Mouse (Mus musculus) Muller cell, postnatal 12 days (primary cell): ENCODE measurements at regions not wholly inside any gene's neighbourhood (a gene's known extent, or its start where the extent isn't known, plus 50 kb on each side); places are given as distances from the start of the nearest gene placed in this dataset.

Experiments used
- DNase-seq: peaks from one replicate; pipeline ENCODE4 v3.0.0-alpha.2; 2015; ENCODE audit errors: inconsistent ontology term

DNA sequence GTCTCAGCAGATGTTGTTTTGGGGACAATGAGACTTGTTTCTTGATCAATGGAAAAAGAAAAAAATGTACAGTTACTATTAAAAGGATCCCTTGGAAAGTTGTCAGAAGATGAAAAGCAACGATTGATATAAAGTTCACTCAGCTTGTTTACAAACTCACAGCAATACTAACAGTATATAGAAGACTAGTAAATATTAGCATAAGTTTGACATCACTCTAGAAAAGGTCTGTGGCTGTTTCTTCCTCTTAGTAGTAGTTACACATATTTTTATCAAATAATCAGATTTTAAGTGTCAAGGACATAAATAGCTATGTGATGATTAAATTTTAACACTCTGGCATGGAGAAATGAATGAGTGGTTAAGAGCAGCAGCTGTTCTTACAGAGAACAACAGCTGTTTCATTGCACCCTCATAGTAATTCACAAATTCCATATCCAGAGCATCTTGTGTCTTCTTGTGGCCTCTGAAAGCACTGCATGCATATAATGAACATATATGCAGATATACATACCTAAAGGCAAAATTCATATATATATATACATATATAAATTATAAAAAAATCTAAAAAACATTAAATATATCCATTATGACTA lies 179.1 kb upstream of the Pcdh10 start:
- no peak for DNase-seq

GRCm38 (mm10) chr3:45204392-45205043 lies 173.7 kb upstream of the Pcdh10 start:
- DNase-seq = no peak

DNA sequence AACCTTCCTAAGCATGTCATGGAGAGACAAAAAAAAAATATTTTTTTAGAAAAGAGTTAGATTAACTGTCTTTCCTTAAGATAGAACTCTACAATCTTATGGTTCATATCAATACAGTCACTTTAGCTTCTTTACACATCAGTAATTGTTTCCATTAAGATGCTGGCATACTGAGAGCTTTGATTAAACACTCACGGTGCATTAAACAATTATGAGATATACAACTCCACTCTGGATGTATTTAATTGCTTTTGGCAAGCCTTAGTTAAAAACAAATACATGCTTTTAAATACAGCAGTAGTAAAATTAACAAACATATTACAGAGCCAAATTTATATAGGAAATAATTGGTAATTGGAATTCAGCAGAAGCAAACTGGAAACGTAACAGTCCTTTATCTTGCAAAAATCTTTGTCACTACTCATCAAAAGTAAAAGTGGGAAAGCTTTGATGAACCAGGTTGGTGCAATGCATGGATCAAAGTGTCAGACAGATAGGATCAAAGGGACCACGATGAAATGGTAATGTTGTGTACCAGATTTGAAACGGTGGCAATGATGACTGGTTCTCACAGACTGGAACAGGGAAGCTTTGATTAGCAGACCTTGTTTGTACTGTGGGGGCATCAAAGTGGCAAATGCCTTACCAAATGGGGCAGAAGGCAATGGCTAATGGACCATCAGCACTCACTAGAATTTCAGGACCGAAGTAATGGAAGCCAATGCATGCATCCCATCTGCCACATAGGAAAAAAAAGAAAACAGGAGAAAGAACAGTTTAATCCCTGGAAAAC lies 146.4 kb upstream of the Pcdh10 start:
- DNase-seq = peak; percentile 24

DNA sequence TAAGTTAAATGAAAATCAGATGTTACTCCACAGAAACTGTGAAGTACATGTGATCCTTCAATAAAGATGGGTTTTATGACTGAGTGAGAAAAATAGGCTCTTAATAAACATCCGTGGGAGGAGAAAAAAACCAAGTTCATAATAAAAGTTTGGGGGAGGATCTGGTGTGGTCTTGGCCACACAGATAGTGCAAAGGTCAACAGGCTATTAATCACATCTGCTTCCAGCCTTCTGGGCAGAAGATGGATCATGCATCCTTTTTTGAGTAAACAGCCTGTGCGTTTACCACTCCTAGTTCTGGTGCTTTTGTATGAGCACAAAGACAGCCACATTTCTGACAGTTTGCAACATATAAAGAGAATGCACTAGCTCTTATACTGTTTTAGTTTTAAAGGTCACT lies 139.7 kb upstream of the Pcdh10 start:
- no peak for DNase-seq

DNA sequence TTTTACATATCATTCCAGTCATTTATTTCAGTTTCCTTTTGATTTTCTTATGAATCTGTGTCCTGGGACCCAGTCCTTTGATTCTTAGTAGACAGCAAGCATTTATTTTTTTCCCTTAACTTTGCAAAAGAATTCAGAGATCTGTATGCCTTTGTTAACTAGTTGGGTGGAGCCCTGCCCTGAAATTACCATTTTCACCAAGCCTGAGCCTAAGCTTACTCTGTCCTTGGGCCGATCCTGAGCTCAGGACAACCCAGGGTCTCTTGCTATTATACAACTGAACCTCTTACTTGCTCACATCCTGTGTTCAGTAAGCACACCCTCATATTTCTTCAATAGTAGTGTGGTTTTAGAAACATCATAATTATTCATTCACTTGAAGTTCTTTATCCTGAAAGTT lies 132.7 kb upstream of the Pcdh10 start:
- DNase-seq = no peak

DNA sequence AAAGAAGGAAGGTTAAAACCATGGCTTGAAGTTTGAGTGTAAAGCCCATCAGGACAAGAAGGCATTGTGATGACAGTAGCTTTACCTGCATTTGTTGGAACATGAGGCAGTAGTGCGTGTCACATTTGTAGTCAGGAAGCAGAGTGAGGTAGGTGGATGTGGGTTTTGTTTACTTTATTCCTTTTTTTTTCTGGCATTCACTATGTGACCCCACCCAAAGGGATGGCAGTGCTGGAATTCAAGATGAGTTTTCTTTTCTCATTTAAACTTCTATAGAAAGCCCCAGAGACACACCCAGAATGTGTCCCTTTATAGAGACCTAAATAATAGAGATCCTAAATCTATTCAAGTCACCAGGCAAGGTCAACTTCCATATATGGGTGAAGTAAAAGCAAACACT lies 131.6 kb upstream of the Pcdh10 start:
- DNase-seq = no peak

DNA sequence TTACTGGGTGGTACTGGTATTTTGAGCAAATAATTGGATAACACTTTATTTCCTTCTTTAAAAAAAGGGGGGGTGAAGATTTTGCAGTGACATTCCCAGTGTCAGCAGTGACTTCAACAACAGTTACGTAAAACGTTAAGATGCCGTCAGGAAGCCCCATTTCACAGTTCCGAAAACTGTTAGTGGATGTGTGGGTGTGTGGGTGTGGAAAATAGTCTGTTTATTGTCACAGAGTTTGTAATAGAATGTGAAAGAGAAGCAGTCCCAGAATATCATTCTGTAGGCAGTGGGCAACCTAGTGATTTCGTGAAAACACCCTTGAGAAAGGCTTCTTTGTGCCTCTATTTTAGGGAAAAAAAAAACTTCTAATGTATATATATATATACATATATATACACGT lies 101.4 kb upstream of the Pcdh10 start:
- DNase-seq = no peak

GRCm38 (mm10) chr3:45297242-45297853 lies 80.8 kb upstream of the Pcdh10 start:
- no peak for DNase-seq

DNA sequence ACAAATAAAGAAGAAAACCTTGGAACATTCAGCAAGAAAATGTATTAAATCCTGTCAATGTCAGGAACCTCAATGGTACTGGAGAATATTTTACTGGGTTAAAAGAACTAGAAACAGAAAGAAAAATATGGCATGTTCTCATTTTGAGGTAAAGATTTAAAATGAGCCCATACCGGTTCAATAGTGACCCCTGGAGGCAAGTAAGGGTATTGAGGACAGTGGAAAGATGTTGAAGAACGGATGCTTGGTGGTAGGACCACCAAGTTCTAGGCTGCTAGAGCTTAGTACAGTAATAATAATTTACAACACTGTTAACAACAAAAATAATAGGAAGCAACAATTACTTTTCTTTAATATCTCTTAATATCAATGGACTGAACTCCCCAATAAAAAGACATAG lies 58.9 kb upstream of the Pcdh10 start:
- no peak for DNase-seq
